Mouse (Mus musculus) liver, postnatal 0 days (tissue): ENCODE results near the gene Efl1.
"Not testable (repeated sequence)": the region's sequence is repeated elsewhere in the genome, so short reads cannot be mapped to it uniquely, and the experiment has no call there.

ENCODE experiments used
- CTCF ChIP-seq: sonication (generic); IDR thresholded peaks from 2 replicates; pipeline ENCODE4 v1.5.1; 2016; ENCODE audit warnings: antibody characterized with exemption, low read depth
- EP300 ChIP-seq: IDR thresholded peaks from 2 replicates; pipeline ENCODE4 v1.6.1; 2016; ENCODE audit warnings: antibody characterized with exemption, low read depth, mild to moderate bottlenecking

- not testable (repeated sequence) for TF ChIP-seq CTCF, EP300
Observed at GRCm38 (mm10) chr7:82729009-82729408, 80.6 kb downstream of the Efl1 start.
